Mouse (Mus musculus): Measurements from ENCODE around the gene Pcna.
"Not testable (repeated sequence)": the region's sequence is repeated elsewhere in the genome, so short reads cannot be mapped to it uniquely, and the experiment has no call there.

The Pcna gene

GRCm38 (mm10) chr2:132276249-132276648 is 23.1 kb upstream of the Pcna start:
- no peak for DNase-seq (ENCODE audit: low spot score in 2 of 2)

GRCm38 (mm10) chr2:132275527-132275926 is 22.4 kb upstream of the Pcna start:
- DNase-seq (ENCODE audit: low spot score in 2 of 2): no peak

- no peak for DNase-seq (ENCODE audit: low spot score in 2 of 2)
Measured at GRCm38 (mm10) chr2:132272694-132273389, 19.7 kb upstream of the Pcna start.

GRCm38 (mm10) chr2:132270331-132270951 is 17.3 kb upstream of the Pcna start:
- DNase-seq (ENCODE audit: low spot score in 2 of 2): no peak

GRCm38 (mm10) chr2:132269217-132269616 is 16.1 kb upstream of the Pcna start:
- no peak for DNase-seq (ENCODE audit: low spot score in 2 of 2)

GRCm38 (mm10) chr2:132266086-132266485 is 13.0 kb upstream of the Pcna start:
- no peak for DNase-seq (ENCODE audit: low spot score in 2 of 2)

- DNase-seq (ENCODE audit: low spot score in 2 of 2): no peak
Measured at GRCm38 (mm10) chr2:132265196-132265595, 12.1 kb upstream of the Pcna start.

GRCm38 (mm10) chr2:132264266-132264710 is 11.2 kb upstream of the Pcna start:
- DNase-seq (ENCODE audit: low spot score in 2 of 2): no peak

- peak in 1 of 2 experiments; percentile 28 for DNase-seq (ENCODE audit: low spot score in 2 of 2)
Measured at GRCm38 (mm10) chr2:132263421-132264265, 10.5 kb upstream of the Pcna start.

GRCm38 (mm10) chr2:132262879-132263398 is 9.8 kb upstream of the Pcna start, which contains the start of gene Cds2:
Gene Cds2 (plus strand): TSS chr2:132263148.
- peak; percentile 98 for DNase-seq (ENCODE audit: low spot score in 2 of 2)

GRCm38 (mm10) chr2:132262175-132262574 is 9.1 kb upstream of the Pcna start:
- no peak for DNase-seq (ENCODE audit: low spot score in 2 of 2)

- no peak for DNase-seq (ENCODE audit: low spot score in 2 of 2)
Measured at GRCm38 (mm10) chr2:132260601-132261000, 7.5 kb upstream of the Pcna start.

- DNase-seq (ENCODE audit: low spot score in 2 of 2): no peak
Measured at GRCm38 (mm10) chr2:132257350-132258068, 4.4 kb upstream of the Pcna start.

GRCm38 (mm10) chr2:132253603-132254002 is 489 bp upstream of the Pcna start:
- no peak for DNase-seq (ENCODE audit: low spot score in 2 of 2)

- DNase-seq (ENCODE audit: low spot score in 2 of 2): no peak
Measured at GRCm38 (mm10) chr2:132251911-132252310, 1.2 kb downstream of the Pcna start.

- peak; percentile 85 to 90 for DNase-seq (ENCODE audit: low spot score in 2 of 2)
Measured at GRCm38 (mm10) chr2:132247539-132248313, 5.4 kb downstream of the Pcna start, which contains the start of gene Tmem230. Gene Tmem230 (minus strand): TSS chr2:132247807.

GRCm38 (mm10) chr2:132243370-132243769 is 9.7 kb downstream of the Pcna start:
- no peak for DNase-seq (ENCODE audit: low spot score in 2 of 2)

GRCm38 (mm10) chr2:132240457-132240856 is 12.7 kb downstream of the Pcna start:
- DNase-seq (ENCODE audit: low spot score in 2 of 2): peak in 1 of 2 experiments; percentile 17

GRCm38 (mm10) chr2:132239434-132239833 is 13.7 kb downstream of the Pcna start:
- DNase-seq (ENCODE audit: low spot score in 2 of 2): not testable (repeated sequence)

- DNase-seq (ENCODE audit: low spot score in 2 of 2): no peak
Measured at GRCm38 (mm10) chr2:132235975-132236374, 17.1 kb downstream of the Pcna start.
